Mouse (Mus musculus): ENCODE data around the gene Cdc42bpb. TPM values are rescaled to one million over a fixed set of nuclear protein-coding genes. Genes with fewer than 3 reads are reported as not detected.

Gene Cdc42bpb
- polyA plus RNA-seq, 1 experiment from 2014 or later: 37.2 TPM

DNA sequence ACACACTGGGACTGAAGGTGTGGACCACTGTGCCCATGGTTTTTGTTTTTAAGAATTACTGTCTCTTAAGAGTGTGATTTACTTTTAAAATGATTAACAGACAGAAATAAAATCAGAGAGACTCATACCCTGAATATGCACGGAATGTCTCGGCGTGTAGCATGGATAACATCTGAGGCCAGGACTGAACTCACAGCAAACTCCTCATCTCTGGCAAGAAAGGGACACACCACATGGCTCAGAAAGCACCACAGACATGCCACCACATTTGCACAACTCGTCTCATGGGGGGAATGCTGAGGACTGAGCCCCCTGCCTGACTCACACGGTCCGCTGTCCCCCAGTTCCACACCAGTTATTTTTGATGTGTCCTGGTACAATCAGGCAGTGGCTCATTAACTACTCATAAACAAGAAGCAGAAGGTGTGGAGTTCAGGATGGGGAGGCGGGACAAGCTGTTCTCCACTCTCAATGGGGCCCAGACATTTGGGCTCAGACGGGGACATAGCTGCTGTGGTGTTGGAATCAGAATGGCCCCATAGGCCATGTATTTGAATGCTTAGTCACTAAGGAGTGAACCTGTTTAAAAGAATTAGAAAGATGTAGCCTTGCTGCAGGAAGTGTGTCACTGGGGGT lies 73.7 kb downstream of the Cdc42bpb start:
- no peak overlapping the region for H3K4me2 ChIP-seq (ENCODE audit: low read depth)
- DNase-seq (ENCODE audit: low spot score) (no peak), ATAC-seq (ENCODE audit: insufficient read depth, low FRiP score, low TSS enrichment) (no peak)
- H3K9me3 ChIP-seq (ENCODE audit: control insufficient read depth, low read length): no peaks in the 10 kb centered on the region
- peaks cover 32% of the 10 kb centered on the region for H3K36me3 ChIP-seq (ENCODE audit: control insufficient read depth, insufficient read depth, low read length)
- H3K27me3 ChIP-seq (ENCODE audit: control insufficient read depth, insufficient read depth, low read length): no peaks in the 10 kb centered on the region
- 92% methylated on average over 8 of the region's 8 CpGs for WGBS
- H3K4me3 ChIP-seq (ENCODE audit: low read depth, low read length): no peak overlapping the region
- no peaks in the 10 kb centered on the region for H3K4me1 ChIP-seq (ENCODE audit: control insufficient read depth, insufficient read depth, low read length)
- no peak overlapping the region for H3K9ac ChIP-seq (ENCODE audit: low read length)
- no peak overlapping the region for H3K27ac ChIP-seq (ENCODE audit: low read depth, low read length)

DNA sequence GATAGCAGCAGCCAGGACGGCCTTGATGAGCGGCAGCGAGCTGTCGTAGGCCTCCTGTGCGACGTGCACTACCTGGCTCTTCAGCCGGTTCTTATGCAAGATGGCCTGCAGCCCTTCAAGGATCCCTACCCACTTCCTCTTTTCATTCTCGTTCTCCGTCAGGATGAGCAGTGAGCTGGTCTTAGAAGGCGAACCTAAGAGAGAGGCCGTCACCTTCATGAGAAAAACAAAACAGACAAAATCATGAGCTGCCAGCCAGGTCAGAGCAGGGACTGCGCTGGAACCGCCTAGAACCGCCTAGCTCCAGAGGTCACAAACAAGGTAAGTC lies 75.5 kb downstream of the Cdc42bpb start:
- no peak for ATAC-seq (ENCODE audit: insufficient read depth, low FRiP score, low TSS enrichment)
- Histone ChIP-seq H3K4me3 (ENCODE audit: low read depth, low read length) (no peak overlapping the region), H3K9me3 (ENCODE audit: control insufficient read depth, low read length) (no peaks in the 10 kb centered on the region), H3K36me3 (ENCODE audit: control insufficient read depth, insufficient read depth, low read length) (peaks cover 29% of the 10 kb centered on the region), H3K9ac (ENCODE audit: low read length) (no peak overlapping the region), H3K4me2 (ENCODE audit: low read depth) (no peak overlapping the region), H3K27ac (ENCODE audit: low read depth, low read length) (no peak overlapping the region), H3K27me3 (ENCODE audit: control insufficient read depth, insufficient read depth, low read length) (no peaks in the 10 kb centered on the region), H3K4me1 (ENCODE audit: control insufficient read depth, insufficient read depth, low read length) (no peaks in the 10 kb centered on the region)
- DNase-seq (ENCODE audit: low spot score): no peak
- 94% methylated on average over 14 of the region's 14 CpGs for WGBS

DNA sequence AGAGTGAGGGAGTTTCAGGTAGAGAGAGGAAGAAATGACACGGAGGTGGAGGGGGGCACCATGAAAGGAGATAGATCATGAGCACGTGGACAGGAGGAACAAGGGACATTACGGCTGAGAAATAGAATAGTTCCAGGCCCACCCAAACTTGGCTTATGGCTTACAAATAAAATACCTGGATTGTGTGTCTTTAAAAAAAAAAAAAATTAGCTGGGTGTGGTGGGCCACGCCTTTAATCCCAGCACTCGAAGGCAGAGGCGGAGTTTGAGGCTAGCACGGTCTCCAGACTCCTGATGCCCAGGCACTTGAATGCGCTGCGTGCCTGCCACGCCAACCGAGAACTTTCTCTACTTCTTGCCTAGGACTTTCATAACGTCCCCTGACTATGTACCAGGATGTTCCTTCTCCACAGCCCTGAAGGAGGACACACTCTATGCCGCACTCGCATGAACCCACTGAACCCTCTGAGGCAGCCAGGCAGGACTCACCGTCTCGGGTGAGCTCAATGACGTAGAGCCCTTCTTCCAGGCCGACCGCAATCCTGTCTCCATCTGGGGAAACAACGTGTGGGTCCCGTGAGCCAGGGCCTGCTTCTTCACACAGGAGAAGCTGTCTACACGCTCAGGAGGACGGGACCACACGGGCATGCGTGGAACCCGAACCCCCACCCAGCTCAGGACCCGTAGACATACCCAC lies 76.0 kb downstream of the Cdc42bpb start:
- no peaks in the 10 kb centered on the region for H3K27me3 ChIP-seq (ENCODE audit: control insufficient read depth, insufficient read depth, low read length)
- ATAC-seq (ENCODE audit: insufficient read depth, low FRiP score, low TSS enrichment) (no peak), DNase-seq (ENCODE audit: low spot score) (no peak)
- H3K9me3 ChIP-seq (ENCODE audit: control insufficient read depth, low read length): no peaks in the 10 kb centered on the region
- 94% methylated on average over 27 of the region's 27 CpGs for WGBS
- peaks cover 29% of the 10 kb centered on the region for H3K36me3 ChIP-seq (ENCODE audit: control insufficient read depth, insufficient read depth, low read length)
- H3K27ac ChIP-seq (ENCODE audit: low read depth, low read length): no peak overlapping the region
- H3K9ac ChIP-seq (ENCODE audit: low read length): no peak overlapping the region
- H3K4me1 ChIP-seq (ENCODE audit: control insufficient read depth, insufficient read depth, low read length): no peaks in the 10 kb centered on the region
- no peak overlapping the region for H3K4me2 ChIP-seq (ENCODE audit: low read depth)
- H3K4me3 ChIP-seq (ENCODE audit: low read depth, low read length): no peak overlapping the region

DNA sequence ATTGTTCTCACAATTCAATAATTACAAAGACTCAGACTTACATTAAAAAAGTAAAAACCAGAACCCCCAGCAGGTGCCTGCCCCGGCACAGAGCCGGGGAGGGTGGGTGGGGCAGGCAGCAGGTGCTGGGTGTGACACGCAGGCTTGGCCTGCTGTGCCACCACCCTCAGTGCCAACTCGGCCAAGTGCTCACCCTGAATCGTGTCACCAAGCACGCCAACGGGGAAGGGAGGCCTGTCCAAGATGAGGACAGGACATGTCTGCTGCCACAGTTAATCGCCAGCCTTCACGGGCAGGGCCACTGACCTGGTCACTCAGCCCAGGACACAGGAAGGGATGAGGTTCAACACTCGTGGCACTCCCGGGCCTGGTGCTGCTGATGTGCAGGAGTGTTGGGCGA lies 84.5 kb downstream of the Cdc42bpb start:
- no peak overlapping the region for H3K27ac ChIP-seq (ENCODE audit: low read depth, low read length)
- WGBS: 93% methylated on average over 12 of the region's 12 CpGs
- no peak overlapping the region for H3K4me2 ChIP-seq (ENCODE audit: low read depth)
- no peaks in the 10 kb centered on the region for H3K4me1 ChIP-seq (ENCODE audit: control insufficient read depth, insufficient read depth, low read length)
- H3K4me3 ChIP-seq (ENCODE audit: low read depth, low read length): no peak overlapping the region
- no peak overlapping the region for H3K9ac ChIP-seq (ENCODE audit: low read length)
- H3K36me3 ChIP-seq (ENCODE audit: control insufficient read depth, insufficient read depth, low read length): peaks cover 14% of the 10 kb centered on the region
- no peaks in the 10 kb centered on the region for H3K9me3 ChIP-seq (ENCODE audit: control insufficient read depth, low read length)
- DNase-seq (ENCODE audit: low spot score) (no peak), ATAC-seq (ENCODE audit: insufficient read depth, low FRiP score, low TSS enrichment) (no peak)
- no peaks in the 10 kb centered on the region for H3K27me3 ChIP-seq (ENCODE audit: control insufficient read depth, insufficient read depth, low read length)

DNA sequence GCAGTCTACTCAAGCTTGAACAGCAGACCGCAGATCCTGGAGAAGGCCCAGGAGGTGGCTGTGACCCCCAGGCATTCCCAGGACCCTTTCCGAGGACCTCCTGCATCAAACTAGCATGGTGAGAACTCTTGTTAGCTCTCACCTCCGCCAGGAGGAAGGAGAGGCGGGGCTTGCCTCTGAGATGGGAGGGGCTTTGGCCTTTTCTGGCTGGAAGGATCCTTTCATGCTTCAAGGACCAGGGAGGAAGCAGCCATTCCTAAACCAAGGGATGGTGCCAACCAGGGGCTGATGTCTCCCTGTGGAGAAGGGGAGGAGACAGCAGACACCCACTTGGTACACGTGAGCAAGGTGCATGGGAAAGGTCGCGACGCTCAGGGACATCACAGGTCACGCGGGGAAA lies 93.0 kb downstream of the Cdc42bpb start:
- Histone ChIP-seq H3K4me3 (ENCODE audit: low read depth, low read length) (no peak overlapping the region), H3K27me3 (ENCODE audit: control insufficient read depth, insufficient read depth, low read length) (no peaks in the 10 kb centered on the region), H3K4me2 (ENCODE audit: low read depth) (peak overlapping the region; percentile 23; the same call in 1 of the 2 replicates), H3K27ac (ENCODE audit: low read depth, low read length) (no peak overlapping the region), H3K36me3 (ENCODE audit: control insufficient read depth, insufficient read depth, low read length) (no peaks in the 10 kb centered on the region), H3K9ac (ENCODE audit: low read length) (no peak overlapping the region), H3K9me3 (ENCODE audit: control insufficient read depth, low read length) (no peaks in the 10 kb centered on the region), H3K4me1 (ENCODE audit: control insufficient read depth, insufficient read depth, low read length) (0 out of 2 replicates have a peak, but pooled peaks cover 3% of the 10 kb centered on the region)
- DNase-seq (ENCODE audit: low spot score) (no peak), ATAC-seq (ENCODE audit: insufficient read depth, low FRiP score, low TSS enrichment) (no peak)
- WGBS: 28% methylated on average over 10 of the region's 10 CpGs

DNA sequence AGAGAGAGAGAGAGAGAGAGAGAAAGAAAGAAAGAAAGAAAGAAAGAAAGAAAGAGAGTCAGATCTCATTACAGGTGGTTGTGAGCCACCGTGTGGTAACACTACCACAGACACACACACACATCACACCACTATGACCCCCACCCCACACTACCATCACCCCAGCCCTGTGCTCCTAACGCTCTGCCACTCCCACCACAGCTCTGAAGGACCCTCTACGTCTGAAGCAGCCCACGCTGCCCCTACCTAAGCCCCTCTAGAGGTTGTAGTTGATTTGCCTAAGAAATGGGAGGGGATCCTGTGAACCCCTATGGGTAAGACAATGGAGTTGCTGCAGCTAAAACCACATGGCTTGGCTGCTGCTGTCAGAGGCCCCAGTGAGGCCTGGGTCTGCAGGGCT lies 93.9 kb downstream of the Cdc42bpb start:
- ATAC-seq (ENCODE audit: insufficient read depth, low FRiP score, low TSS enrichment): no peak
- H3K4me1 ChIP-seq (ENCODE audit: control insufficient read depth, insufficient read depth, low read length): 0 out of 2 replicates have a peak, but pooled peaks cover 3% of the 10 kb centered on the region
- H3K4me3 ChIP-seq (ENCODE audit: low read depth, low read length): no peak overlapping the region
- H3K36me3 ChIP-seq (ENCODE audit: control insufficient read depth, insufficient read depth, low read length): no peaks in the 10 kb centered on the region
- whole genome bisulfite sequencing: 77% methylated on average over 4 of the region's 4 CpGs
- no peaks in the 10 kb centered on the region for H3K9me3 ChIP-seq (ENCODE audit: control insufficient read depth, low read length)
- H3K9ac ChIP-seq (ENCODE audit: low read length): no peak overlapping the region
- H3K27ac ChIP-seq (ENCODE audit: low read depth, low read length): no peak overlapping the region
- no peak overlapping the region for H3K4me2 ChIP-seq (ENCODE audit: low read depth)
- H3K27me3 ChIP-seq (ENCODE audit: control insufficient read depth, insufficient read depth, low read length): no peaks in the 10 kb centered on the region
- DNase-seq (ENCODE audit: low spot score): no peak

DNA sequence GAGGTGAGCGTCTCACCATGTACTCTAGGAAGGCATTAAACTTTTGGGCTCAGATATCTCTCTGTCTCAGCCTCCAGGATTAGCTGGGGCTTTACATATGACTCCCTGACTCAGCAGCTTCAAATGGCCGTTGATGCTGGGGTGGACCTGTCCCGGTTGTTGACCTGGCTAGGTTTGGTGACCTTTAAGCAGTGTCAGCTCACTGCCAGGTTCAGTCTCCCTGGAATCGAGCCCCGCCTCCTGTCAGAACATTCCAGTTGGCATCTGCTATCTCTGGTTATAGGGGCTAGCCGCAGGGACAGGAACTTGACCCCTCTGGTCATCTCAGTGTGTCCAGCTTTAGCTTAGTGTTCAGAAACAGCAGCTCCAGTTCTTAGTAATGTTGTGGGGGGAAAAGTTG lies 101.1 kb downstream of the Cdc42bpb start:
- Histone ChIP-seq H3K4me3 (ENCODE audit: low read depth, low read length) (no peak overlapping the region), H3K4me1 (ENCODE audit: control insufficient read depth, insufficient read depth, low read length) (peaks cover 14% of the 10 kb centered on the region), H3K4me2 (ENCODE audit: low read depth) (no peak overlapping the region), H3K27ac (ENCODE audit: low read depth, low read length) (no peak overlapping the region), H3K36me3 (ENCODE audit: control insufficient read depth, insufficient read depth, low read length) (no peaks in the 10 kb centered on the region), H3K9ac (ENCODE audit: low read length) (no peak overlapping the region), H3K9me3 (ENCODE audit: control insufficient read depth, low read length) (no peaks in the 10 kb centered on the region), H3K27me3 (ENCODE audit: control insufficient read depth, insufficient read depth, low read length) (peaks cover 58% of the 10 kb centered on the region)
- ATAC-seq (ENCODE audit: insufficient read depth, low FRiP score, low TSS enrichment) (no peak), DNase-seq (ENCODE audit: low spot score) (no peak)
- WGBS: 53% methylated on average over 6 of the region's 6 CpGs

DNA sequence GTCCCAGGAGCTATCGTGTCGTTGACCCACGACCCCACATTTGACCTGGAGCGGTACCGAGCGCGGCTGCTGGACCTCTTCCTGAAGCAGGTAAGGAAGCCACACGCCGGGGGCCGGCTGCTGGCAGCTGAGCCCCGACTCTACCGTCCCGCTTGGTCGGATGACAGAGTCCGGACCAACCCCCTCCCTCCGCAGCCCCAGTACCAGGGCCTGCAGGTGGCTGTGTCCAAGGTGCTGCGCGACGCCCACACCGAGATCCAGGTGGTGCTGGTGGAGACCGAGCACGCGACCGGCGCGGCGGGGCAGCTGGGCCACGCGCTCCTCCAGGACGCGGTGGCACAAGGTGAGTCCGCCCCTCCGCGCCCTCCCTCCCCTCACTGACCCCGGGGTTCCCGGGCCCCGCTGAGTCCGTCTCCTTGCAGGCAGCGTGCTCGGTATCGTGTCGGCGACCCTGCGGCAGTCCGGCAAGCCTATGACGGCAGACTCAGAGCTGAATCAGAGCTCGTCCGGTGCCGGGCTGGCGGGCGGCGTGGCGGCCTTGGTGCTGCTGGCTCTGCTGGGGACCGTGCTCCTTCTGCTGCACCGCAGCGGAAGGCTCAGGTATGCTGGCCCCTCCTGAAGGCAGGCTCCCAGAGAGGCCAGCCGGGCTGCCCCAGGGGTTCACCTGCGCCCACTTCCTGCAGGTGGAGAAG lies 102.2 kb downstream of the Cdc42bpb start:
- no peaks in the 10 kb centered on the region for H3K36me3 ChIP-seq (ENCODE audit: control insufficient read depth, insufficient read depth, low read length)
- H3K9ac ChIP-seq (ENCODE audit: low read length): peak overlapping the region; percentile 18; the same call in 1 of the 2 replicates
- H3K4me2 ChIP-seq (ENCODE audit: low read depth): peak overlapping the region; percentile 47
- under 1% methylated on average over 56 of the region's 58 CpGs for WGBS
- H3K4me3 ChIP-seq (ENCODE audit: low read depth, low read length): peak overlapping the region; percentile 32
- no peak for ATAC-seq (ENCODE audit: insufficient read depth, low FRiP score, low TSS enrichment)
- H3K9me3 ChIP-seq (ENCODE audit: control insufficient read depth, low read length): no peaks in the 10 kb centered on the region
- peaks cover 69% of the 10 kb centered on the region for H3K27me3 ChIP-seq (ENCODE audit: control insufficient read depth, insufficient read depth, low read length)
- H3K4me1 ChIP-seq (ENCODE audit: control insufficient read depth, insufficient read depth, low read length): peaks cover 14% of the 10 kb centered on the region
- DNase-seq (ENCODE audit: low spot score): no peak
- H3K27ac ChIP-seq (ENCODE audit: low read depth, low read length): no peak overlapping the region

Measured in neural tube, embryonic 11.5 days (tissue).